Mouse (Mus musculus): ENCODE measurements around the gene Ykt6. TPM values are rescaled to one million over a fixed set of nuclear protein-coding genes. Genes with fewer than 3 reads are reported as not detected.

Ykt6 gene
- total RNA-seq, 2 experiments from 2014 or later, result 44.1 to 47.8 TPM

- no peak for ATAC-seq (replicated peaks; ENCODE audit: poor library complexity, severe bottlenecking)
Observed at GRCm38 (mm10) chr11:6013359-6013758, 57.9 kb downstream of the Ykt6 start.

GRCm38 (mm10) chr11:6015011-6015431, 59.5 kb downstream of the Ykt6 start:
- ATAC-seq (replicated peaks; ENCODE audit: poor library complexity, severe bottlenecking), result no peak

- no peak for ATAC-seq (replicated peaks; ENCODE audit: poor library complexity, severe bottlenecking)
Observed at GRCm38 (mm10) chr11:6016368-6016767, 60.9 kb downstream of the Ykt6 start.

GRCm38 (mm10) chr11:6016797-6017395, 61.4 kb downstream of the Ykt6 start:
- no peak for ATAC-seq (replicated peaks; ENCODE audit: poor library complexity, severe bottlenecking)

Other genes starting within 250 kb of the Ykt6 start
- gene Mrps24, start 240.0 kb upstream of the Ykt6 start, total RNA-seq (2014; fragmentation: Nextera tagmentation), result 65.7 and 68.3 TPM in 2 replicates
- 58.6 and 67.0 TPM in 2 replicates for gene Mrps24, start 240.0 kb upstream of the Ykt6 start, total RNA-seq (2017)
- 4.7 and 6.4 TPM in 2 replicates for gene Urgcp, start 193.3 kb upstream of the Ykt6 start, total RNA-seq (2014; fragmentation: Nextera tagmentation)
- gene Urgcp, start 193.3 kb upstream of the Ykt6 start, total RNA-seq (2017), result 6.5 TPM in 2 replicates
- gene Dbnl, start 167.2 kb upstream of the Ykt6 start, total RNA-seq (2014; fragmentation: Nextera tagmentation), result 56.5 and 61.6 TPM in 2 replicates
- gene Dbnl, start 167.2 kb upstream of the Ykt6 start, total RNA-seq (2017), result 73.3 and 89.1 TPM in 2 replicates
- gene Pgam2, start 152.0 kb upstream of the Ykt6 start, total RNA-seq (2014; fragmentation: Nextera tagmentation), result not detected in 2 replicates
- gene Pgam2, start 152.0 kb upstream of the Ykt6 start, total RNA-seq (2017), result not detected in 2 replicates
- gene Polm, start 117.7 kb upstream of the Ykt6 start, total RNA-seq (2014; fragmentation: Nextera tagmentation), result 0.73 and 2.3 TPM in 2 replicates
- 0.26 TPM in 1 of 2 replicates, not detected in the other for gene Polm, start 117.7 kb upstream of the Ykt6 start, total RNA-seq (2017)
- not detected in 2 replicates for gene Aebp1, start 93.7 kb upstream of the Ykt6 start, total RNA-seq (2014; fragmentation: Nextera tagmentation)
- not detected in 2 replicates for gene Aebp1, start 93.7 kb upstream of the Ykt6 start, total RNA-seq (2017)
- gene Pold2, start 77.4 kb upstream of the Ykt6 start, total RNA-seq (2014; fragmentation: Nextera tagmentation), result 84.1 and 88.5 TPM in 2 replicates
- 55.8 and 95.4 TPM in 2 replicates for gene Pold2, start 77.4 kb upstream of the Ykt6 start, total RNA-seq (2017)
- gene Myl7, start 56.9 kb upstream of the Ykt6 start, total RNA-seq (2014; fragmentation: Nextera tagmentation), result not detected in 2 replicates
- gene Myl7, start 56.9 kb upstream of the Ykt6 start, total RNA-seq (2017), result not detected in 2 replicates
- gene Gck, start 5.6 kb upstream of the Ykt6 start, total RNA-seq (2014; fragmentation: Nextera tagmentation), result not detected in 2 replicates
- not detected in 2 replicates for gene Gck, start 5.6 kb upstream of the Ykt6 start, total RNA-seq (2017)
- gene Camk2b, start 110.7 kb downstream of the Ykt6 start, total RNA-seq (2014; fragmentation: Nextera tagmentation), result 1.0 and 2.5 TPM in 2 replicates
- gene Camk2b, start 110.7 kb downstream of the Ykt6 start, total RNA-seq (2017), result 1.8 and 2.7 TPM in 2 replicates
- not detected in 2 replicates for gene A730071L15Rik, start 244.3 kb downstream of the Ykt6 start, total RNA-seq (2014; fragmentation: Nextera tagmentation)
- 1.3 TPM in 1 of 2 replicates, not detected in the other for gene A730071L15Rik, start 244.3 kb downstream of the Ykt6 start, total RNA-seq (2017)
- gene Nudcd3, start 244.7 kb downstream of the Ykt6 start, total RNA-seq (2014; fragmentation: Nextera tagmentation), result 27.0 and 29.7 TPM in 2 replicates
- gene Nudcd3, start 244.7 kb downstream of the Ykt6 start, total RNA-seq (2017), result 27.0 and 35.4 TPM in 2 replicates

Measured in granulocyte monocyte progenitor cell, adult 5-6 weeks (primary cell).